Mouse (Mus musculus) lung, postnatal 0 days (tissue): Measurements from ENCODE around the gene Sh2d1b2.
A peak's percentile ranks its signal among the peaks of the same experiment; 100 is the strongest.

Source experiments
- CTCF ChIP-seq: IDR thresholded peaks from 2 replicates; pipeline ENCODE4 v1.5.1; 2016; ENCODE audit warnings: antibody characterized with exemption, mild to moderate bottlenecking
- EP300 ChIP-seq: IDR thresholded peaks from 2 replicates; pipeline ENCODE4 v1.6.1; 2016; ENCODE audit warnings: antibody characterized with exemption, mild to moderate bottlenecking, control low read depth

GRCm38 (mm10) chr1:170200379-170200778 lies 32.2 kb upstream of the Sh2d1b2 start:
- TF ChIP-seq EP300 (no peak), CTCF (peak; percentile 61)
